Mouse (Mus musculus): ENCODE data around the gene Sgcb. TPM values are rescaled to one million over a fixed set of nuclear protein-coding genes. Genes with fewer than 3 reads are reported as not detected.

Gene Sgcb
- polyA plus RNA-seq, 1 experiment from 2014 or later: 20.7 TPM

GRCm38 (mm10) chr5:73604542-73604941, 43.0 kb downstream of the Sgcb start:
- no peak for ATAC-seq (replicated peaks; ENCODE audit: low FRiP score, low TSS enrichment, low read depth)
- no peak overlapping the region for H3K9ac ChIP-seq (ENCODE audit: low read length)

GRCm38 (mm10) chr5:73602865-73603264, 44.7 kb downstream of the Sgcb start:
- Histone ChIP-seq H3K36me3 (ENCODE audit: control insufficient read depth, insufficient read depth, low read length) (no peaks in the 10 kb centered on the region), H3K4me2 (ENCODE audit: low read length) (no peak overlapping the region), H3K4me3 (ENCODE audit: low read depth, low read length) (no peak overlapping the region), H3K27me3 (replicated peaks; ENCODE audit: control insufficient read depth, insufficient read depth, low read length) (no peaks in the 10 kb centered on the region), H3K27ac (ENCODE audit: low read depth) (no peak overlapping the region), H3K9me3 (ENCODE audit: control insufficient read depth, low read length) (no peaks in the 10 kb centered on the region), H3K4me1 (replicated peaks; ENCODE audit: control insufficient read depth, insufficient read depth, low read length) (no peaks in the 10 kb centered on the region), H3K9ac (ENCODE audit: low read length) (no peak overlapping the region)
- ATAC-seq (replicated peaks; ENCODE audit: low FRiP score, low TSS enrichment, low read depth): no peak
- no peak for DNase-seq (ENCODE audit: low spot score)
- 78% methylated on average over 3 of the region's 3 CpGs for WGBS

More at GRCm38 (mm10) chr5:73604542-73604941, 43.0 kb downstream of the Sgcb start:
- Histone ChIP-seq H3K4me3 (ENCODE audit: low read depth, low read length) (no peak overlapping the region), H3K27me3 (replicated peaks; ENCODE audit: control insufficient read depth, insufficient read depth, low read length) (no peaks in the 10 kb centered on the region), H3K27ac (ENCODE audit: low read depth) (no peak overlapping the region), H3K4me2 (ENCODE audit: low read length) (no peak overlapping the region), H3K9me3 (ENCODE audit: control insufficient read depth, low read length) (no peaks in the 10 kb centered on the region), H3K36me3 (ENCODE audit: control insufficient read depth, insufficient read depth, low read length) (no peaks in the 10 kb centered on the region), H3K4me1 (replicated peaks; ENCODE audit: control insufficient read depth, insufficient read depth, low read length) (no peaks in the 10 kb centered on the region)
- no peak for DNase-seq (ENCODE audit: low spot score)
- WGBS: 90% methylated on average over 6 of the region's 6 CpGs

- 77% methylated on average over 8 of the region's 8 CpGs for WGBS
- Histone ChIP-seq H3K9ac (ENCODE audit: low read length) (no peak overlapping the region), H3K4me3 (ENCODE audit: low read depth, low read length) (no peak overlapping the region), H3K4me2 (ENCODE audit: low read length) (no peak overlapping the region), H3K27me3 (replicated peaks; ENCODE audit: control insufficient read depth, insufficient read depth, low read length) (no peaks in the 10 kb centered on the region), H3K4me1 (replicated peaks; ENCODE audit: control insufficient read depth, insufficient read depth, low read length) (no peaks in the 10 kb centered on the region), H3K9me3 (ENCODE audit: control insufficient read depth, low read length) (no peaks in the 10 kb centered on the region), H3K27ac (ENCODE audit: low read depth) (no peak overlapping the region), H3K36me3 (ENCODE audit: control insufficient read depth, insufficient read depth, low read length) (no peaks in the 10 kb centered on the region)
- DNase-seq (ENCODE audit: low spot score) (no peak), ATAC-seq (replicated peaks; ENCODE audit: low FRiP score, low TSS enrichment, low read depth) (no peak)
Measured at GRCm38 (mm10) chr5:73601361-73601763, 46.2 kb downstream of the Sgcb start.

- Histone ChIP-seq H3K4me1 (replicated peaks; ENCODE audit: control insufficient read depth, insufficient read depth, low read length) (no peaks in the 10 kb centered on the region), H3K9me3 (ENCODE audit: control insufficient read depth, low read length) (no peaks in the 10 kb centered on the region), H3K36me3 (ENCODE audit: control insufficient read depth, insufficient read depth, low read length) (no peaks in the 10 kb centered on the region), H3K27ac (ENCODE audit: low read depth) (no peak overlapping the region), H3K9ac (ENCODE audit: low read length) (no peak overlapping the region), H3K4me3 (ENCODE audit: low read depth, low read length) (no peak overlapping the region), H3K27me3 (replicated peaks; ENCODE audit: control insufficient read depth, insufficient read depth, low read length) (no peaks in the 10 kb centered on the region), H3K4me2 (ENCODE audit: low read length) (no peak overlapping the region)
- DNase-seq (ENCODE audit: low spot score) (no peak), ATAC-seq (replicated peaks; ENCODE audit: low FRiP score, low TSS enrichment, low read depth) (no peak)
- WGBS: 86% methylated on average over 2 of the region's 2 CpGs
Measured at GRCm38 (mm10) chr5:73599991-73600390, 47.6 kb downstream of the Sgcb start.

- ATAC-seq (replicated peaks; ENCODE audit: low FRiP score, low TSS enrichment, low read depth): no peak
Measured at GRCm38 (mm10) chr5:73598943-73599695, 48.5 kb downstream of the Sgcb start.

GRCm38 (mm10) chr5:73587119-73587518, 60.5 kb downstream of the Sgcb start:
- Histone ChIP-seq H3K4me3 (ENCODE audit: low read depth, low read length) (no peak overlapping the region), H3K9me3 (ENCODE audit: control insufficient read depth, low read length) (no peaks in the 10 kb centered on the region), H3K36me3 (ENCODE audit: control insufficient read depth, insufficient read depth, low read length) (no peaks in the 10 kb centered on the region), H3K9ac (ENCODE audit: low read length) (no peak overlapping the region), H3K27ac (ENCODE audit: low read depth) (no peak overlapping the region), H3K4me1 (replicated peaks; ENCODE audit: control insufficient read depth, insufficient read depth, low read length) (0 out of 2 replicates have a peak, but pooled peaks cover 6% of the 10 kb centered on the region), H3K4me2 (ENCODE audit: low read length) (no peak overlapping the region), H3K27me3 (replicated peaks; ENCODE audit: control insufficient read depth, insufficient read depth, low read length) (no peaks in the 10 kb centered on the region)
- DNase-seq (ENCODE audit: low spot score): no peak
- ATAC-seq (replicated peaks; ENCODE audit: low FRiP score, low TSS enrichment, low read depth): no peak; the same call in 1 of the 2 replicates
- WGBS: 72% methylated on average over 3 of the region's 3 CpGs

More at GRCm38 (mm10) chr5:73598943-73599695, 48.5 kb downstream of the Sgcb start:
- Histone ChIP-seq H3K4me2 (ENCODE audit: low read length) (no peak overlapping the region), H3K4me3 (ENCODE audit: low read depth, low read length) (no peak overlapping the region), H3K27me3 (replicated peaks; ENCODE audit: control insufficient read depth, insufficient read depth, low read length) (no peaks in the 10 kb centered on the region), H3K4me1 (replicated peaks; ENCODE audit: control insufficient read depth, insufficient read depth, low read length) (no peaks in the 10 kb centered on the region), H3K9me3 (ENCODE audit: control insufficient read depth, low read length) (no peaks in the 10 kb centered on the region), H3K27ac (ENCODE audit: low read depth) (no peak overlapping the region), H3K9ac (ENCODE audit: low read length) (no peak overlapping the region), H3K36me3 (ENCODE audit: control insufficient read depth, insufficient read depth, low read length) (no peaks in the 10 kb centered on the region)
- WGBS: 67% methylated on average over 5 of the region's 5 CpGs
- no peak for DNase-seq (ENCODE audit: low spot score)

- DNase-seq (ENCODE audit: low spot score): no peak
- 0 out of 2 replicates have a peak, but pooled peaks cover 6% of the 10 kb centered on the region for H3K4me1 ChIP-seq (replicated peaks; ENCODE audit: control insufficient read depth, insufficient read depth, low read length)
- no peak for ATAC-seq (replicated peaks; ENCODE audit: low FRiP score, low TSS enrichment, low read depth)
- 49% methylated on average over 4 of the region's 4 CpGs for WGBS
- H3K9me3 ChIP-seq (ENCODE audit: control insufficient read depth, low read length): no peaks in the 10 kb centered on the region
- no peaks in the 10 kb centered on the region for H3K27me3 ChIP-seq (replicated peaks; ENCODE audit: control insufficient read depth, insufficient read depth, low read length)
- no peak overlapping the region for H3K27ac ChIP-seq (ENCODE audit: low read depth)
- H3K4me2 ChIP-seq (ENCODE audit: low read length): no peak overlapping the region
- H3K4me3 ChIP-seq (ENCODE audit: low read depth, low read length): no peak overlapping the region
- H3K9ac ChIP-seq (ENCODE audit: low read length): no peak overlapping the region
- no peaks in the 10 kb centered on the region for H3K36me3 ChIP-seq (ENCODE audit: control insufficient read depth, insufficient read depth, low read length)
Measured at GRCm38 (mm10) chr5:73586597-73586996, 61.0 kb downstream of the Sgcb start.

GRCm38 (mm10) chr5:73585212-73586115, 62.1 kb downstream of the Sgcb start:
- Histone ChIP-seq H3K27ac (ENCODE audit: low read depth) (no peak overlapping the region), H3K36me3 (ENCODE audit: control insufficient read depth, insufficient read depth, low read length) (no peaks in the 10 kb centered on the region), H3K9ac (ENCODE audit: low read length) (no peak overlapping the region), H3K4me1 (replicated peaks; ENCODE audit: control insufficient read depth, insufficient read depth, low read length) (0 out of 2 replicates have a peak, but pooled peaks cover 6% of the 10 kb centered on the region), H3K27me3 (replicated peaks; ENCODE audit: control insufficient read depth, insufficient read depth, low read length) (no peaks in the 10 kb centered on the region), H3K4me2 (ENCODE audit: low read length) (no peak overlapping the region), H3K9me3 (ENCODE audit: control insufficient read depth, low read length) (no peaks in the 10 kb centered on the region), H3K4me3 (ENCODE audit: low read depth, low read length) (no peak overlapping the region)
- no peak for ATAC-seq (replicated peaks; ENCODE audit: low FRiP score, low TSS enrichment, low read depth)
- DNase-seq (ENCODE audit: low spot score): peak; percentile 52
- 35% methylated on average over 7 of the region's 7 CpGs for WGBS
